Mouse (Mus musculus) cerebellum, adult 2 months (tissue): Measurements from ENCODE around the gene Smarcad1.

Source experiments
- CTCF ChIP-seq: fragments of 200-500 bp; IDR thresholded peaks from 2 replicates; pipeline ENCODE4 v1.5.1; 2011; ENCODE audit warnings: low read depth, mild to moderate bottlenecking, control low read depth, low read length, moderate library complexity, borderline replicate concordance; ENCODE audit not compliant: insufficient read depth
- POLR2A ChIP-seq: fragments of 200-500 bp; IDR thresholded peaks from 2 replicates; pipeline ENCODE4 v1.6.1; 2011; ENCODE audit warnings: low read length, control low read depth, borderline replicate concordance; ENCODE audit not compliant: insufficient read depth

- TF ChIP-seq CTCF: no peak
- no peak for TF ChIP-seq POLR2A
These were observed 40.2 kb upstream of the Smarcad1 start for GRCm38 (mm10) chr6:65002196-65002595.
